Mouse (Mus musculus): Measurements from ENCODE around the gene Nme8. TPM values are rescaled to one million over a fixed set of nuclear protein-coding genes. Genes with fewer than 3 reads are reported as not detected.

The Nme8 gene
- polyA plus RNA-seq, 1 experiment from 2014 or later = not detected

DNA sequence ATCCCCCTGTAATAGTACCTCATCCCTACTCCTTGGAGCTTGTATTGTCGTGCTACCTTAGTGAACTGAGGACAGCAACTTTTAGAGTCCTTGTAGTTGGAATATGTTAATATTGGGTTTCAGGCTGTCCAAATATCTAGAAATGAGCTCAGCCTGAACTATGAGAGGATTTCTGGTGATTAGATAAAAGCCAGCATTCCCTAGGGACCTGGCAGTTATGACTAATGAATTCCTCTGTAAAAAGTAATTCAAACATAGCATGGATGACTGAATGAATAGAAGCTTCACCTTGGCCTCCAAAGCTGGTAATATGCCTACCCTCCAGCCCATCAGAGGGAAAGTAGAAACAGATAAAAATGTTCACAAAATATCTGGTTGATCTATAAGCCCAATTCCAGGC lies 71.1 kb downstream of the Nme8 start:
- H3K9me3 ChIP-seq (ENCODE audit: control insufficient read depth, low read length) = no peaks in the 10 kb centered on the region
- ATAC-seq (ENCODE audit: low FRiP score, low TSS enrichment) = no peak
- H3K9ac ChIP-seq (ENCODE audit: low read depth, low read length) = no peak overlapping the region
- H3K4me2 ChIP-seq (replicated peaks; ENCODE audit: low read depth, low read length) = no peak overlapping the region
- peaks cover 14% of the 10 kb centered on the region for H3K27me3 ChIP-seq (ENCODE audit: control insufficient read depth, insufficient read depth, low read length)
- 0 out of 2 replicates have a peak, but pooled peaks cover 6% of the 10 kb centered on the region for H3K4me1 ChIP-seq (ENCODE audit: control insufficient read depth, insufficient read depth, low read length)
- H3K27ac ChIP-seq (ENCODE audit: low read depth, low read length) = no peak overlapping the region
- 52% methylated on average over 1 of the region's 1 CpGs for WGBS
- H3K4me3 ChIP-seq (ENCODE audit: low read length) = no peak overlapping the region
- no peaks in the 10 kb centered on the region for H3K36me3 ChIP-seq (ENCODE audit: control insufficient read depth, insufficient read depth, low read length)

GRCm38 (mm10) chr13:19624632-19625320 lies 72.8 kb downstream of the Nme8 start:
- H3K9me3 ChIP-seq (ENCODE audit: control insufficient read depth, low read length) = no peaks in the 10 kb centered on the region
- 78% methylated on average over 11 of the region's 11 CpGs for WGBS
- H3K4me2 ChIP-seq (replicated peaks; ENCODE audit: low read depth, low read length) = no peak overlapping the region
- 0 out of 2 replicates have a peak, but pooled peaks cover 6% of the 10 kb centered on the region for H3K4me1 ChIP-seq (ENCODE audit: control insufficient read depth, insufficient read depth, low read length)
- H3K9ac ChIP-seq (ENCODE audit: low read depth, low read length) = no peak overlapping the region
- no peaks in the 10 kb centered on the region for H3K36me3 ChIP-seq (ENCODE audit: control insufficient read depth, insufficient read depth, low read length)
- H3K27ac ChIP-seq (ENCODE audit: low read depth, low read length) = no peak overlapping the region
- H3K27me3 ChIP-seq (ENCODE audit: control insufficient read depth, insufficient read depth, low read length) = peaks cover 14% of the 10 kb centered on the region
- no peak overlapping the region for H3K4me3 ChIP-seq (ENCODE audit: low read length)
- no peak for ATAC-seq (ENCODE audit: low FRiP score, low TSS enrichment)

DNA sequence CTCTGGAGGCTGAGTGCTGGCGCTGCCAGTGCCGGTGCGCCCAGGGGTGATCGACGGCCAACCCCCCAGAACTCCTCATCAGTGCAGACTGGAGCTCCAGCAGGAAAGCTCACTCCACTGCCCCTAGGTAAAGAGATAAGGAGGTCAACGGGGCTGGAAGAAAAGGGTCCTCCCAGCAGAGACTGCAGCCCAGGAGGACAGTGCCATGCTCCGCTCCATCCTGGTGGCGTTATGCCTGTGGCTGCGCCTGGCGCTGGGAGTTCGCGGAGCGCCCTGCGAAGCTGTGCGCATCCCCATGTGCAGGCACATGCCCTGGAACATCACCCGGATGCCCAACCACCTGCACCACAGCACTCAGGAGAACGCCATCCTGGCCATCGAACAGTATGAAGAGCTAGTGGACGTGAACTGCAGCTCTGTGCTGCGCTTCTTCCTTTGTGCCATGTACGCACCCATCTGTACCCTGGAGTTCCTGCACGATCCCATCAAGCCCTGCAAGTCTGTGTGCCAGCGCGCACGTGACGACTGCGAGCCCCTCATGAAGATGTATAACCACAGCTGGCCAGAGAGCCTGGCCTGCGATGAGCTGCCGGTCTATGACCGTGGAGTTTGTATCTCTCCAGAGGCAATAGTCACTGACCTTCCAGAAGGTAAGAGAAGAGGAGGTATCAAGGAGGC lies 74.2 kb downstream of the Nme8 start:
- Histone ChIP-seq H3K9ac (ENCODE audit: low read depth, low read length) (peak overlapping the region; percentile 47; the same call in 1 of the 2 replicates), H3K27me3 (ENCODE audit: control insufficient read depth, insufficient read depth, low read length) (peaks cover 14% of the 10 kb centered on the region), H3K4me1 (ENCODE audit: control insufficient read depth, insufficient read depth, low read length) (0 out of 2 replicates have a peak, but pooled peaks cover 6% of the 10 kb centered on the region), H3K4me3 (ENCODE audit: low read length) (peak overlapping the region; percentile 46), H3K27ac (ENCODE audit: low read depth, low read length) (0 out of 2 replicates have a peak overlapping the region, but pooled peaks have one; percentile 6), H3K9me3 (ENCODE audit: control insufficient read depth, low read length) (no peaks in the 10 kb centered on the region), H3K36me3 (ENCODE audit: control insufficient read depth, insufficient read depth, low read length) (no peaks in the 10 kb centered on the region), H3K4me2 (replicated peaks; ENCODE audit: low read depth, low read length) (peak overlapping the region; percentile 87)
- 23% methylated on average over 30 of the region's 30 CpGs for WGBS
- ATAC-seq (ENCODE audit: low FRiP score, low TSS enrichment) = peak; percentile 32; the same call in 1 of the 2 replicates

- 0 out of 2 replicates have a peak within 1 kb of the TSS, but pooled peaks have one; percentile 6 for H3K27ac ChIP-seq (ENCODE audit: low read depth, low read length)
- peak; percentile 69; the same call in 1 of the 2 replicates for ATAC-seq (ENCODE audit: low FRiP score, low TSS enrichment)
- H3K27me3 ChIP-seq (ENCODE audit: control insufficient read depth, insufficient read depth, low read length) = peaks cover 14% of the 10 kb centered on the region
- peak within 1 kb of the TSS; percentile 87 for H3K4me2 ChIP-seq (replicated peaks; ENCODE audit: low read depth, low read length)
- H3K9ac ChIP-seq (ENCODE audit: low read depth, low read length) = peak within 1 kb of the TSS; percentile 47; the same call in 1 of the 2 replicates
- H3K9me3 ChIP-seq (ENCODE audit: control insufficient read depth, low read length) = no peaks in the 10 kb centered on the region
- 0 out of 2 replicates have a peak, but pooled peaks cover 6% of the 10 kb centered on the region for H3K4me1 ChIP-seq (ENCODE audit: control insufficient read depth, insufficient read depth, low read length)
- 3% methylated on average over 25 of the region's 25 CpGs for WGBS
- H3K4me3 ChIP-seq (ENCODE audit: low read length) = peak within 1 kb of the TSS; percentile 46
- no peaks in the 10 kb centered on the region for H3K36me3 ChIP-seq (ENCODE audit: control insufficient read depth, insufficient read depth, low read length)
These were observed 74.9 kb downstream of the Nme8 start, which contains the start of gene Sfrp4 for GRCm38 (mm10) chr13:19622573-19623227. Sfrp4 (plus strand) TSS chr13:19623104.

- 0 out of 2 replicates have a peak, but pooled peaks cover 6% of the 10 kb centered on the region for H3K4me1 ChIP-seq (ENCODE audit: control insufficient read depth, insufficient read depth, low read length)
- H3K27me3 ChIP-seq (ENCODE audit: control insufficient read depth, insufficient read depth, low read length) = peaks cover 11% of the 10 kb centered on the region
- peak within 1 kb of the TSS; percentile 51; the same call in 1 of the 2 replicates for H3K27ac ChIP-seq (ENCODE audit: low read depth, low read length)
- no peaks in the 10 kb centered on the region for H3K36me3 ChIP-seq (ENCODE audit: control insufficient read depth, insufficient read depth, low read length)
- peak; percentile 87 for ATAC-seq (ENCODE audit: low FRiP score, low TSS enrichment)
- WGBS = under 1% methylated on average over 46 of the region's 46 CpGs
- peak within 1 kb of the TSS; percentile 73 for H3K4me3 ChIP-seq (ENCODE audit: low read length)
- H3K9ac ChIP-seq (ENCODE audit: low read depth, low read length) = peak within 1 kb of the TSS; percentile 80
- no peaks in the 10 kb centered on the region for H3K9me3 ChIP-seq (ENCODE audit: control insufficient read depth, low read length)
- H3K4me2 ChIP-seq (replicated peaks; ENCODE audit: low read depth, low read length) = peak within 1 kb of the TSS; percentile 92
These were observed 78.2 kb downstream of the Nme8 start, which contains the start of gene Epdr1 for GRCm38 (mm10) chr13:19619216-19619927. Epdr1 (minus strand) TSS chr13:19619927.

DNA sequence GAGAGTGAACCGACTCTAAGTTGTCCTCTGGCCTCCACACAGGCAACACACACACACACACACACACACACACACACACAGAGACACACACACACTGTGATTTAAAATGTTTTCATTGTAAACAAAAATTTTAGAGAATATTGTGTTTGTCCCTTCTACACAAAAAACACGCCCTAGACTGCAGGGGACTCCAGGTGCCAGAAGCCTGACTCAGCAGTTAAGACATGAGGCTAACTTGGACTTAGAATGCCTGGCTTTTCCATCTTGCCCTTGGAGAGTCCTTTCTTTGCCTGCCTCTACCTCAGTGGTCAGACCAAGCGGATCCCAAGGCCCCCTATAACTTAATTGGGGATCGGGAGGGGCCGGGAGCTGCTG lies 78.8 kb downstream of the Nme8 start:
- no peak overlapping the region for H3K27ac ChIP-seq (ENCODE audit: low read depth, low read length)
- H3K36me3 ChIP-seq (ENCODE audit: control insufficient read depth, insufficient read depth, low read length) = no peaks in the 10 kb centered on the region
- H3K27me3 ChIP-seq (ENCODE audit: control insufficient read depth, insufficient read depth, low read length) = peaks cover 7% of the 10 kb centered on the region
- peak overlapping the region; percentile 73 for H3K4me3 ChIP-seq (ENCODE audit: low read length)
- peak overlapping the region; percentile 92 for H3K4me2 ChIP-seq (replicated peaks; ENCODE audit: low read depth, low read length)
- ATAC-seq (ENCODE audit: low FRiP score, low TSS enrichment) = peak; percentile 64
- peak overlapping the region; percentile 80 for H3K9ac ChIP-seq (ENCODE audit: low read depth, low read length)
- 3% methylated on average over 5 of the region's 5 CpGs for WGBS
- 0 out of 2 replicates have a peak, but pooled peaks cover 6% of the 10 kb centered on the region for H3K4me1 ChIP-seq (ENCODE audit: control insufficient read depth, insufficient read depth, low read length)
- no peaks in the 10 kb centered on the region for H3K9me3 ChIP-seq (ENCODE audit: control insufficient read depth, low read length)

GRCm38 (mm10) chr13:19618081-19618480 lies 79.5 kb downstream of the Nme8 start:
- no peak overlapping the region for H3K4me3 ChIP-seq (ENCODE audit: low read length)
- no peak overlapping the region for H3K4me2 ChIP-seq (replicated peaks; ENCODE audit: low read depth, low read length)

DNA sequence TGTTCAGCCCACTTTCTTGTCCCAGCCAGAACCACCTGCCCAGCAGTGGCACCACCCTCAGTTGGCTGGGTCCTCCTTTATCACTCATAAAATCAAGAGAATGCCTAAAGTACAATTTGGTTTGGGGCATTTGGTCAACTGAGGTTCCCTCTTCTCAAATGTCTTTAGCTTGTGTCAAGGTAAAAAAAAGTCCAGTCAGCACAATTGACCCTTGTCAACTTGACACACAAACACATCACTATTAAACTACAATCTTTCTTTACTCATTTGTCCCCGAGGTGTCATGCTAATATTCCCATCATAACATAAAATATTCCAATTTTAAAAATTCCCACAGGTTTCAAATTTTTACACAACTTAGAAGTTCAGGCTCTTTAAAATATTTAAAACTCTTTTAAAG lies 83.3 kb downstream of the Nme8 start:
- H3K4me1 ChIP-seq (ENCODE audit: control insufficient read depth, insufficient read depth, low read length) = no peaks in the 10 kb centered on the region
- no peaks in the 10 kb centered on the region for H3K27me3 ChIP-seq (ENCODE audit: control insufficient read depth, insufficient read depth, low read length)
- whole genome bisulfite sequencing = 85% methylated on average over 1 of the region's 1 CpGs
- ATAC-seq (ENCODE audit: low FRiP score, low TSS enrichment) = no peak
- no peak overlapping the region for H3K4me2 ChIP-seq (replicated peaks; ENCODE audit: low read depth, low read length)
- H3K27ac ChIP-seq (ENCODE audit: low read depth, low read length) = no peak overlapping the region
- H3K36me3 ChIP-seq (ENCODE audit: control insufficient read depth, insufficient read depth, low read length) = no peaks in the 10 kb centered on the region
- H3K4me3 ChIP-seq (ENCODE audit: low read length) = no peak overlapping the region
- no peaks in the 10 kb centered on the region for H3K9me3 ChIP-seq (ENCODE audit: control insufficient read depth, low read length)
- H3K9ac ChIP-seq (ENCODE audit: low read depth, low read length) = no peak overlapping the region

More at GRCm38 (mm10) chr13:19618081-19618480, 79.5 kb downstream of the Nme8 start:
- no peaks in the 10 kb centered on the region for H3K27me3 ChIP-seq (ENCODE audit: control insufficient read depth, insufficient read depth, low read length)
- 0 out of 2 replicates have a peak, but pooled peaks cover under 1% of the 10 kb centered on the region for H3K4me1 ChIP-seq (ENCODE audit: control insufficient read depth, insufficient read depth, low read length)
- no peak overlapping the region for H3K9ac ChIP-seq (ENCODE audit: low read depth, low read length)
- no peaks in the 10 kb centered on the region for H3K9me3 ChIP-seq (ENCODE audit: control insufficient read depth, low read length)
- H3K36me3 ChIP-seq (ENCODE audit: control insufficient read depth, insufficient read depth, low read length) = no peaks in the 10 kb centered on the region
- WGBS = 94% methylated on average over 4 of the region's 4 CpGs
- ATAC-seq (ENCODE audit: low FRiP score, low TSS enrichment) = no peak
- no peak overlapping the region for H3K27ac ChIP-seq (ENCODE audit: low read depth, low read length)
